Mouse (Mus musculus) hindbrain, postnatal 0 days (tissue): ENCODE measurements at regions not wholly inside any gene's neighbourhood (a gene's known extent, or its start where the extent isn't known, plus 50 kb on each side); places are given as distances from the start of the nearest gene placed in this dataset.
A peak's percentile ranks its signal among the peaks of the same experiment; 100 is the strongest.

Experiments
- ATAC-seq: fragments of 200-750 bp; cut with Nextera tagmentation; 2 replicates; pipeline ENCODE4 v1.8.0; 2017; ENCODE audit warnings: mild to moderate bottlenecking, moderate TSS enrichment, moderate library complexity
- DNase-seq: peaks from one replicate; pipeline ENCODE4 v3.0.0-alpha.2; 2015; ENCODE audit warnings: low spot score
- H3K27ac ChIP-seq: fragments of 300-500 bp; sonication (generic); 2 replicates; pipeline ENCODE4 v1.5.1; 2014; ENCODE audit warnings: mild to moderate bottlenecking
- H3K27me3 ChIP-seq: fragments of 300-500 bp; sonication (generic); 2 replicates; pipeline ENCODE4 v1.6.1; 2014; ENCODE audit warnings: low read length, mixed read lengths; ENCODE audit not compliant: insufficient read depth
- H3K36me3 ChIP-seq: fragments of 300-500 bp; sonication (generic); 2 replicates; pipeline ENCODE4 v1.6.1; 2014; ENCODE audit warnings: low read length, mixed read lengths; ENCODE audit not compliant: insufficient read depth
- H3K4me1 ChIP-seq: fragments of 300-500 bp; sonication (generic); 2 replicates; pipeline ENCODE4 v1.6.1; 2014; ENCODE audit warnings: antibody characterized with exemption, low read length, mixed read lengths; ENCODE audit not compliant: insufficient read depth
- H3K4me2 ChIP-seq: fragments of 300-500 bp; sonication (generic); 2 replicates; pipeline ENCODE4 v1.6.1; 2014; ENCODE audit warnings: low read depth, mild to moderate bottlenecking, low read length, moderate library complexity, mixed read lengths
- H3K4me3 ChIP-seq: fragments of 300-500 bp; sonication (generic); 2 replicates; pipeline ENCODE4 v1.5.1; 2014; ENCODE audit warnings: low read length
- H3K9ac ChIP-seq: fragments of 300-500 bp; sonication (generic); replicated peaks from 2 replicates; pipeline ENCODE4 v1.6.1; 2014; ENCODE audit warnings: mild to moderate bottlenecking, low read length, moderate library complexity, mixed read lengths
- H3K9me3 ChIP-seq: fragments of 300-500 bp; sonication (generic); 2 replicates; pipeline ENCODE4 v1.6.1; 2016; ENCODE audit warnings: low read length, mixed read lengths
- CTCF ChIP-seq: IDR thresholded peaks from 2 replicates; pipeline ENCODE4 v1.5.1; 2016; ENCODE audit warnings: antibody characterized with exemption, control low read depth, low read depth
- WGBS: fragments of 180-500 bp; shearing (Covaris S2); extraction: QIAGEN DNeasy Blood & Tissue Kit; methylation state at CpG from one replicate; pipeline ENCODE4 v1.1.7; 2014; 5-methylcytosine and 5-hydroxymethylcytosine counted together

DNA sequence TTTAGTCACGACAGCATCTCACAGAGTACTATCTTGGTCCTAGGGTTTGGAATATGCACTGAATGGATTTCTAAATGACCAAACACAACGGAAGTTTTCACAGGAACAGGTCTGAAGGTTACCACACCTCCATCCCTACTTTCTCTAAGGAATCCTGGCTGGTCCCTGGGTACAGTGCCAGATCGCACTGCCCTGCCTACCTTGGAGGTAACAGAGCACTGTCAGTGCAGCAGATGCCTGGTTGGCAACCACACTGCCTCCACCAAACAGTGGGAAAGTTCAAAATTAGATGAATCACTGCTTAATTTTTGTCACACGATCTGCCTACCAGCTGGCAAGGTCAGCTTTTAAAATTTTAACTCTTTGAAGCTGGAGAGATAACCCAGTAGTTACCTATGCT is 111.6 kb downstream of the Kcnj2 start:
- no peaks in the 10 kb centered on the region for H3K4me1 ChIP-seq
- H3K4me3 ChIP-seq: no peak overlapping the region
- no peak for ATAC-seq
- 64% methylated on average over 4 of the region's 4 CpGs for WGBS
- no peak overlapping the region for H3K27ac ChIP-seq
- H3K4me2 ChIP-seq: no peak overlapping the region
- no peaks in the 10 kb centered on the region for H3K27me3 ChIP-seq
- H3K36me3 ChIP-seq: no peaks in the 10 kb centered on the region
- no peak for TF ChIP-seq CTCF
- no peak overlapping the region for H3K9ac ChIP-seq
- H3K9me3 ChIP-seq: no peaks in the 10 kb centered on the region
- no peak for DNase-seq

DNA sequence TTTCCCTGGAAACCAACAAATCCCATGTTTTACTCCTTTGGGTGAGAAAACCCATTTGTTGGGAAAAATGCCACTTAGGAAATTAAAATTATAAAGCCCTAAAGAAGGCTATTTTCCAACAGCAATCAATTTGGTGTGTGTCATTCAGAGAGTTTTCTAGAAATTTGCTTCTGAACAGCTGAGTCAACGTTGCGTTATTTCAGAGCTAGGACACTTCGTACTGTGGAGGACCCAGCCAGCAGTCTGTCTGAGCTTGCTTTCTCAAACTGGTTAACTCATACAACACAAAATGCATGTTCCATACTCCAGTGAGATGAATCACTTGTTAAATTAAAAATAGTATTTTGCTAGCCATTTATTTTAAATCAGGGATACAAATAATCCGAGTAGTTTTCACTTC is 131.5 kb downstream of the Kcnj2 start:
- H3K4me3 ChIP-seq: no peak overlapping the region
- H3K4me1 ChIP-seq: no peaks in the 10 kb centered on the region
- WGBS: 74% methylated on average over 4 of the region's 4 CpGs
- H3K4me2 ChIP-seq: no peak overlapping the region
- no peaks in the 10 kb centered on the region for H3K27me3 ChIP-seq
- H3K9ac ChIP-seq: no peak overlapping the region
- ATAC-seq: no peak
- no peaks in the 10 kb centered on the region for H3K36me3 ChIP-seq
- H3K9me3 ChIP-seq: no peaks in the 10 kb centered on the region
- H3K27ac ChIP-seq: no peak overlapping the region
- DNase-seq: no peak
- no peak for TF ChIP-seq CTCF

DNA sequence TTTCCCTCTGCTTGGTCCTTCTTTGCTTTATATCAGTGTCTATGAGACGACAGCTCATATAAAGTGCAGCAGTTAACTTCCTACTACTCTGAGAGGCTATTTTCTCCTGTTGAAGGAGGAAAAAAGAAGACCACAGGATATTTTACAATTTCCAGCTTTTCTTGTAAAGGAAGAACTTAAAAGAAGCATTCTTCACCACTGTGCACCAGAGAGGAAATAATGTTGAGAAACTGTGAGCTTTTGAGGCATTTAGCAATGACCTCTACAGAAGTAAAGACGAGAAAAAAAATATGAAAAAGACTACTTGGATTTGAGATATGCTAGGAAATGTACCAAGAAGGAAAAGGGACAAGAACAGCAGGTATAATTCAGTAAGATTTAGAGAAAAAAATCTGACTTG is 134.5 kb downstream of the Kcnj2 start:
- Histone ChIP-seq H3K9ac (no peak overlapping the region), H3K27ac (no peak overlapping the region), H3K27me3 (no peaks in the 10 kb centered on the region), H3K9me3 (no peaks in the 10 kb centered on the region), H3K4me1 (no peaks in the 10 kb centered on the region), H3K4me2 (no peak overlapping the region), H3K36me3 (no peaks in the 10 kb centered on the region), H3K4me3 (no peak overlapping the region)
- TF ChIP-seq CTCF: no peak
- DNase-seq (no peak), ATAC-seq (no peak)
- WGBS: 71% methylated on average over 2 of the region's 2 CpGs

DNA sequence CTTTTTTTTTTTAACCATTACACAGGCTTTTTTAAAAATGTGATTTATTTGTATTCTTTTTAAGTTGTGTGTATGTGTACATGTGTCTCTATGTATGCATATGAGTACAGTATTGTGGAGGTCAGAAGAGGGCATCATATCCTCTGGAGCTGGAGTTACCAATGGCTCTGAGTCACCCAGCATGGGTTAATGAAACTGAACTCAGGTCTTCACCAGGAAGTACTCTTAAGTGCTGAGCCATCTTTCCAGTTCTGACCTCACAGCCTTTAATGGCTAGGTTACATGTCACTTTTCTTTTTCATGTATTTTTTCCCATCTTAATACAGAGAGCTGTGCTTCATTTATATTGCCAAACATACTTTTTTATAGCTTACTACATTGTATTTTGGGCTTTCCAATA is 136.8 kb downstream of the Kcnj2 start:
- no peak overlapping the region for H3K4me2 ChIP-seq
- no peak for ATAC-seq
- no peak for DNase-seq
- H3K36me3 ChIP-seq: no peaks in the 10 kb centered on the region
- H3K9me3 ChIP-seq: no peaks in the 10 kb centered on the region
- no peak overlapping the region for H3K27ac ChIP-seq
- no peak overlapping the region for H3K9ac ChIP-seq
- H3K4me3 ChIP-seq: no peak overlapping the region
- TF ChIP-seq CTCF: no peak
- no peaks in the 10 kb centered on the region for H3K27me3 ChIP-seq
- H3K4me1 ChIP-seq: no peaks in the 10 kb centered on the region

DNA sequence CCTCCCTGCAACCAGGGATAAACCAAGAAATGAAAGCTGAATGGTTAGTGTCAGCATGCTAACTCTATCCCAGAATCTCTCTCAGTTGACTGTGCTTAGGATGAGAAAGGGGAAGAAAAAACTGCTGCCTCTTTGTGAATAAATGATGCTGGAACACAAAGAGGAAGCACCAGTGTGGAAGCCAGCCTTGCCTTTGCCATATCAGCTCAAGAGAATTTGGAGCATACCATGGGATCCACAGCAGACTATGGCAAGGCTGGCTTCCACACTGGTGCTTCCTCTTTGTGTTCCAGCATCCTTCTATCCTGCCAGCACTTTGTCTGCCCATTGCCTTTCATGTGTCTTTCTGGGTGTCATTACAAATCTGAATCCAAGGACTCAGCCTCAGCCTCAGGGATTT is 144.6 kb downstream of the Kcnj2 start:
- no peak overlapping the region for H3K27ac ChIP-seq
- peaks cover 9% of the 10 kb centered on the region; the same call in 1 of the 2 replicates for H3K4me1 ChIP-seq
- H3K27me3 ChIP-seq: no peaks in the 10 kb centered on the region
- no peak overlapping the region for H3K9ac ChIP-seq
- no peak overlapping the region for H3K4me3 ChIP-seq
- no peak overlapping the region for H3K4me2 ChIP-seq
- no peak for TF ChIP-seq CTCF
- ATAC-seq: no peak
- no peaks in the 10 kb centered on the region for H3K9me3 ChIP-seq
- DNase-seq: no peak
- no peaks in the 10 kb centered on the region for H3K36me3 ChIP-seq

DNA sequence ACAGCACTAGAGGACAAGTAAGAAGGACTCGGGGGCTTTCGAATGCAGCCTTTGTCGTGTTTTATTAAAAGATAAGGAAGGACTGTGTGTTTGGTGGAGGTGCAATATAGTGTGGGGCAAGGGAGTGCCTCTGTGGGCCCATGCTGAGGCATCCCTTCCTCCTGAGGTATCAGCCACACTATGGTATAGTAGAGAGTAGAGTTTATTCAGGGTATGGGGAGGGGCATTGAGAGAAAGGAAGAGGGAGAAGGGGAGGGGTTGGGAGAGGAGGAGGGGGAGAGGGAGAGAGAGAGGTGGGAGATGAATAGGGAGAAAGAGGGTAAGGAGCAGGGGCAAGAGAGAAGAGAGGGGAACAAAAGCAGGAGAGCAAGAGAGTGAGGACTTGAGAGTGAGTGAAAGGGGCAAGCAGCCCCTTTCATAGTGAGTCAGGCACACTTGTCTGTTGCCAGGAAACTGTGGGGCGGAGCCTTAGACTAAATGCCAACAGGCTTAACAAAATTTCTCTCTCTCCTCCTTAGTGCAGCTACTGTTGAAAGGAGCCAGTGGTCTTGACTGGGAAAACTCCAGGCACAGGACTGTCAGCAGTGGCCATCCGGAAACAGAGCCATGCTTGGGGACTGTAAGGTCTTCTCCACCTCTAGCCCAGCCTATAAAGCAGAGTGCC is 146.2 kb downstream of the Kcnj2 start:
- no peaks in the 10 kb centered on the region for H3K27me3 ChIP-seq
- DNase-seq: peak; percentile 65
- ATAC-seq: peak; percentile 79
- peaks cover 9% of the 10 kb centered on the region; the same call in 1 of the 2 replicates for H3K4me1 ChIP-seq
- H3K4me2 ChIP-seq: no peak overlapping the region
- H3K27ac ChIP-seq: peak overlapping the region; percentile 32; the same call in 1 of the 2 replicates
- no peak for TF ChIP-seq CTCF
- H3K36me3 ChIP-seq: no peaks in the 10 kb centered on the region
- no peak overlapping the region for H3K4me3 ChIP-seq
- H3K9me3 ChIP-seq: no peaks in the 10 kb centered on the region
- no peak overlapping the region for H3K9ac ChIP-seq
- WGBS: 56% methylated on average over 5 of the region's 5 CpGs

DNA sequence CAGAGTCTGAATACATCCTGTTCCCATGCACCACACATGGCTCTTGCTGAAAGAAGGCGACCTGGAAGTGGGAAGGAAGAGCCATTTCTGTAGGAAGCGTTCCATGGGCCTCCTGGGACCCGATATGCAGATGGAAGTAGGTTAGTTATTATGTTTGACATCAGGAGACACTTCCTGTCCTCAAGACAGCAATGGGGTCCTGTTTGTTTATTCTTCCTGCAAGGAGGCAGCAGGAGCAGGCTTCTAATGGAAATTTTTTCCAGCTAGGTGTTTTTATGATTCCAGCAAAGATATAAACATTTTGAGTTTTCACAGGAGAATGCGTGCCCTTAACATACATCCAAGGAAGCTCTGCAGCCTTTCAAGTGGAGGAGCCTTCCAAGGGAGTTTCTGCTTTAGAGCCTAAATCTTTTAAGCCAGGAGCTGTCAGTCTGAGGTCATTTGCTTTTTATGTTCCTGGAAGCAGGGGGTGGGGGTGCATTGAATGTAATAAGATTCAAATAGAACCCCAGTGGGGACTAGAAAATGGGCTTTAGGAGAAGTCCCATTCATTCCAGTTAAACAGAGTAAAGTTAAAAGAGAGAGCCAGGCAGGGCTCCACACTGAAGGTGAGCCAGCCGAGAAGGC is 146.9 kb downstream of the Kcnj2 start:
- 15% methylated on average over 5 of the region's 5 CpGs for WGBS
- Histone ChIP-seq H3K9ac (no peak overlapping the region), H3K4me1 (peaks cover 9% of the 10 kb centered on the region; the same call in 1 of the 2 replicates), H3K4me3 (no peak overlapping the region), H3K9me3 (no peaks in the 10 kb centered on the region), H3K4me2 (no peak overlapping the region), H3K27ac (peak overlapping the region; percentile 32; the same call in 1 of the 2 replicates), H3K27me3 (no peaks in the 10 kb centered on the region), H3K36me3 (no peaks in the 10 kb centered on the region)
- DNase-seq: no peak
- no peak for ATAC-seq
- no peak for TF ChIP-seq CTCF
